Mouse (Mus musculus) CH12F3 (cell line): Measurements from ENCODE around the gene Selenos.

ENCODE experiments used
- in situ Hi-C: fragments of 300-500 bp; cut with MboI; formaldehyde crosslinking; loops from 2 replicates; pipeline ENCODE4 v1.14.3; 2020; ENCODE audit warnings: low sequenced_read_pairs

Selenos gene

GRCm38 (mm10) chr7:66115821-66116343 lies 36.4 kb downstream of the Selenos start:
- in situ Hi-C loops, result no loop called here

- in situ Hi-C loops, result no loop called here
Observed at GRCm38 (mm10) chr7:66116906-66117482, 37.5 kb downstream of the Selenos start.

GRCm38 (mm10) chr7:66118046-66118445 lies 38.6 kb downstream of the Selenos start:
- in situ Hi-C loops, result no loop called here

GRCm38 (mm10) chr7:66118796-66119195 lies 39.3 kb downstream of the Selenos start:
- in situ Hi-C loops, result no loop called here

GRCm38 (mm10) chr7:66120139-66120538 lies 40.7 kb downstream of the Selenos start:
- in situ Hi-C loops, result no loop called here

- in situ Hi-C loops, result no loop called here
Observed at GRCm38 (mm10) chr7:66120702-66121396, 41.4 kb downstream of the Selenos start.

- in situ Hi-C loops, result no loop called here
Observed at GRCm38 (mm10) chr7:66124551-66124968, 45.1 kb downstream of the Selenos start.

- in situ Hi-C loops, result no loop called here
Observed at GRCm38 (mm10) chr7:66125368-66125767, 45.9 kb downstream of the Selenos start.

- in situ Hi-C loops, result no loop called here
Observed at GRCm38 (mm10) chr7:66127951-66128645, 48.6 kb downstream of the Selenos start.

- in situ Hi-C loops, result no loop called here
Observed at GRCm38 (mm10) chr7:66128857-66129256, 49.4 kb downstream of the Selenos start.

- in situ Hi-C loops, result no loop called here
Observed at GRCm38 (mm10) chr7:66130296-66130695, 50.8 kb downstream of the Selenos start.

- in situ Hi-C loops, result no loop called here
Observed at GRCm38 (mm10) chr7:66131776-66132421, 52.5 kb downstream of the Selenos start.

GRCm38 (mm10) chr7:66134154-66134553 lies 54.7 kb downstream of the Selenos start:
- in situ Hi-C loops, result no loop called here

- in situ Hi-C loops, result no loop called here
Observed at GRCm38 (mm10) chr7:66135644-66136043, 56.2 kb downstream of the Selenos start.

- in situ Hi-C loops, result no loop called here
Observed at GRCm38 (mm10) chr7:66136187-66136586, 56.7 kb downstream of the Selenos start.

GRCm38 (mm10) chr7:66137309-66137708 lies 57.9 kb downstream of the Selenos start:
- in situ Hi-C loops, result no loop called here

GRCm38 (mm10) chr7:66138301-66138700 lies 58.9 kb downstream of the Selenos start:
- in situ Hi-C loops, result no loop called here

GRCm38 (mm10) chr7:66138878-66139277 lies 59.4 kb downstream of the Selenos start:
- in situ Hi-C loops, result no loop called here
